Mouse (Mus musculus) liver, adult 2 months (tissue): ENCODE data around the gene Gm37240.

Experiments
- CTCF ChIP-seq: fragments of 200-500 bp; IDR thresholded peaks from 2 replicates; pipeline ENCODE4 v1.5.1; 2011; ENCODE audit warnings: low read depth, low read length, control low read depth
- POLR2A ChIP-seq: fragments of 200-500 bp; IDR thresholded peaks from 2 replicates; pipeline ENCODE4 v1.6.1; 2011; ENCODE audit warnings: low read length, control low read depth; ENCODE audit not compliant: insufficient read depth; ENCODE audit errors: extremely low read depth

DNA sequence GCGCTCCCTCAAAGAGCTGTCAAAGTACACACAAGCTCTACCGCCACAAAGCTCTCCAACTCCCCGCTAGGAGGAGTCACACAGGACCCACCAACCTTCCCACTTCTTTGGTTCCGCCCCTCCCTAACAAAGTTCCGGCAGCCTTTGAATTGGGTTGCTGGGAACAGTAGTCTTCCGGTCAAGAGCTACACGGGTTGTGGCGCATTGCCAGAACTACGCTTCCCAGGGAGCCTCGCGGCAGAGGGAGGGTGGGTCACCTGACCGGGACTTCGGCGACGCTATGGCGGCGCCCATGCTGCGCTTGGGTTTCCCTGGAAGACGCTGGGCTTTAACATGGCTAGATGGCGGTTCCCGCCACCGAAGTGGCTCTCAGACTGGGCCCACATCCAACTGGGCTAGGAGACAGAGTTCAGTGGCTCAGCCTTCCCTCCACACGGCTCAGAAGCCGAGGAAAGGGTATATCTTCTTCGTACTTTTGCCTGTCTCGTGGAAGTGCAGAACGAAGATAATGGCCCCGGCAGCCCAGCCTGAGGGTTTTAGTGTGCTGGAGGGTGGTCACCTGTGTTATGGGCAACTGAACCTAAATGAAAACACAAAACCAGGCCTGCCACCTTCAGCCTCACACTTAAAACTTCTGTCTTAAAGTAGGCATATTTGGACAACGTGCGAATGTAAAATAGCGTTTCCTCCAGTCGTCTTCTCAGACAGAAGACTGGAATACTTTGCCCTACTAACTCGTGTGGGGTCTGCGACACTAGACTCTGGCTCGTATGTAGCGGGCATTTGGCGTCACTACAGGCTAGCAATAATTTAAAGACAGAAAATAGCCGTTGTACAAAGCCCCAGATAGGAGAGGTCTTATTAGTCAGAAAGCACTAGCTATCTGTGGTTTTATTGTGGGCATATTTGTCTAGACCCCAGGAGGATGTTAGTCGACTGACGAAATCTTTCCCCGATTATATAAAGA lies 313.2 kb downstream of the Gm37240 start, which contains the start of gene Gatb:
- TF ChIP-seq CTCF (peak; percentile 68), POLR2A (peak; percentile 47; the same call in 1 of the 2 replicates)
